Mouse (Mus musculus) MEL (cell line): ENCODE data around the gene Avpr1b.

ENCODE experiments used
- ELF1 ChIP-seq: IDR thresholded peaks from 2 replicates; pipeline ENCODE4 v1.6.1; 2014; ENCODE audit warnings: low read depth, mild to moderate bottlenecking, inconsistent platforms, low read length, improper control_type of control experiment, moderate library complexity
- SMC3 ChIP-seq: IDR thresholded peaks from 2 replicates; pipeline ENCODE4 v1.6.1; 2011; ENCODE audit warnings: low read depth, low read length, improper control_type of control experiment
- TCF12 ChIP-seq: IDR thresholded peaks from 2 replicates; pipeline ENCODE4 v1.6.1; 2014; ENCODE audit warnings: low read depth, mild to moderate bottlenecking, inconsistent platforms, low read length, improper control_type of control experiment, moderate library complexity
- ZNF384 ChIP-seq: IDR thresholded peaks from 2 replicates; pipeline ENCODE4 v1.6.1; 2012; ENCODE audit warnings: low read depth, mild to moderate bottlenecking, inconsistent platforms, low read length, improper control_type of control experiment

- TF ChIP-seq ELF1: no peak
- TF ChIP-seq SMC3: no peak
- TF ChIP-seq ZNF384: no peak
- no peak for TF ChIP-seq TCF12
Observed at GRCm38 (mm10) chr1:131623644-131624043, 24.6 kb downstream of the Avpr1b start.
